Mouse (Mus musculus) layer of hippocampus, postnatal 14 days (tissue): ENCODE results near the gene Idh3g. TPM values are rescaled to one million over a fixed set of nuclear protein-coding genes. Genes with fewer than 3 reads are reported as not detected.

ENCODE experiments used
- DNase-seq, 2 experiments: peaks; one replicate each; pipeline ENCODE4 v3.0.0; 2021 to 2022; ENCODE audit warnings: low spot score in 2 of 2, mixed read lengths in 1 of 2
- long read RNA-seq, 2 experiments: library from polyadenylated mRNA; stranded (forward); transcript quantifications; one replicate each; pipeline ENCODE4 v2.0.0; 2021
- total RNA-seq, 2 experiments: library from RNA; stranded (reverse); gene quantifications; 2 replicates each; pipeline ENCODE4 v1.2.3; 2021

Idh3g gene
- total RNA-seq, result 100 to 1,000 TPM; 166 TPM
- long read RNA-seq, experiment 1, partial matches to known transcripts, result 2 of 92 reads
- long read RNA-seq, experiment 1, other reads (novel, unspliced or antisense), result 90 of 92 reads
- long read RNA-seq, experiment 2, partial matches to known transcripts, result 7 of 151 reads
- long read RNA-seq, experiment 2, other reads (novel, unspliced or antisense), result 143 of 151 reads

- peak; percentile 92 to 95 for DNase-seq
Observed at GRCm38 (mm10) chrX:73786364-73787224, at the start of gene Idh3g, which contains the start of gene Ssr4. TSS of gene Idh3g (minus strand) at chrX:73786897. TSS of gene Ssr4 (plus strand) at chrX:73787028.

GRCm38 (mm10) chrX:73835731-73836130, 49.0 kb upstream of the Idh3g start:
- no peak for DNase-seq

- DNase-seq, result peak; percentile 48 to 59
Observed at GRCm38 (mm10) chrX:73824185-73825151, 37.8 kb upstream of the Idh3g start, which contains the start of gene Pdzd4. TSS of gene Pdzd4 (minus strand) at chrX:73824969.

- no peak for DNase-seq
Observed at GRCm38 (mm10) chrX:73823747-73824146, 37.0 kb upstream of the Idh3g start.

GRCm38 (mm10) chrX:73816596-73817314, 30.1 kb upstream of the Idh3g start:
- no peak for DNase-seq

- DNase-seq, result no peak
Observed at GRCm38 (mm10) chrX:73815072-73815471, 28.4 kb upstream of the Idh3g start.

- no peak for DNase-seq
Observed at GRCm38 (mm10) chrX:73805814-73806213, 19.1 kb upstream of the Idh3g start.

- peak in 1 of 2 experiments; percentile 54 for DNase-seq
Observed at GRCm38 (mm10) chrX:73798502-73798901, 11.8 kb upstream of the Idh3g start.

GRCm38 (mm10) chrX:73797511-73797910, 10.8 kb upstream of the Idh3g start:
- no peak for DNase-seq

- DNase-seq, result no peak
Observed at GRCm38 (mm10) chrX:73793505-73793904, 6.8 kb upstream of the Idh3g start.

- no peak for DNase-seq
Observed at GRCm38 (mm10) chrX:73793039-73793438, 6.3 kb upstream of the Idh3g start.

GRCm38 (mm10) chrX:73788501-73788900, 1.8 kb upstream of the Idh3g start:
- DNase-seq, result no peak

GRCm38 (mm10) chrX:73787225-73787558, 495 bp upstream of the Idh3g start:
- no peak for DNase-seq

GRCm38 (mm10) chrX:73785666-73786065, 1.0 kb downstream of the Idh3g start:
- DNase-seq, result no peak

- no peak for DNase-seq
Observed at GRCm38 (mm10) chrX:73782227-73782626, 4.5 kb downstream of the Idh3g start.

GRCm38 (mm10) chrX:73774802-73775483, 11.8 kb downstream of the Idh3g start:
- DNase-seq, result no peak

GRCm38 (mm10) chrX:73774168-73774760, 12.4 kb downstream of the Idh3g start, which contains the start of gene Srpk3:
TSS of gene Srpk3 (plus strand) at chrX:73774405.
- DNase-seq, result no peak

- no peak for DNase-seq
Observed at GRCm38 (mm10) chrX:73767267-73767666, 19.4 kb downstream of the Idh3g start.

GRCm38 (mm10) chrX:73765311-73765710, 21.4 kb downstream of the Idh3g start:
- DNase-seq, result no peak
